Mouse (Mus musculus): Measurements from ENCODE around the gene Lrrc36. TPM values are rescaled to one million over a fixed set of nuclear protein-coding genes. Genes with fewer than 3 reads are reported as not detected.

Lrrc36 gene
- polyA plus RNA-seq, 1 experiment = 0.07 TPM

DNA sequence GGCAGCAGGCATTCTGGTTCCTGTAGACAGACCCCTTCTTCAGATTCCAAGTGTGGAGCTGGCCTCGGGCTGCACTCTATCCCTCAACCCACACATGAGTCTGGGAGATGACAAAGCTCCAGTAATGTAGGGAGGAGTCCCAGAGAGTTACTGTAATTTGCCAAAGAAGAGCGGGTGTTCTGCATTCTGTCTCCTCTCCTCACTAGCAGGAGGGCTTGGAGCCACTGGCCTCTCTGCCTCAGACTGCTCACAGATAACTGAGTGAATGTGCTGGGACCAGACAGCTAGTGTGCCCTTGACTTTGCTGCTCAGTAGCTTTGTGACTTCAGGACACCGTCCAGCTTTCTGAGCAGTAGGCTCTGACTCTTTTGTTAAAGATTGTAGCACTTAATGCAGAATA, 64.4 kb downstream of the Lrrc36 start:
- TF ChIP-seq CTCF (IDR thresholded peaks at IDR 0.05; ENCODE audit: extremely low read depth, insufficient read depth, insufficient read length, insufficient replicate concordance) (no peak), POLR2A (IDR thresholded peaks at IDR 0.05; ENCODE audit: low read depth, low read length) (no peak)
- WGBS = 87% methylated on average over 3 of the region's 3 CpGs
- H3K36me3 ChIP-seq (ENCODE audit: control insufficient read depth, insufficient read depth, low read length) = no peaks in the 10 kb centered on the region
- no peak overlapping the region for H3K27ac ChIP-seq (ENCODE audit: insufficient read depth, low read length)
- no peak overlapping the region for H3K4me3 ChIP-seq (ENCODE audit: extremely low read depth, insufficient read depth, insufficient read length)
- H3K27me3 ChIP-seq (ENCODE audit: control insufficient read depth, insufficient read depth, low read length) = no peaks in the 10 kb centered on the region
- no peaks in the 10 kb centered on the region for H3K4me1 ChIP-seq (ENCODE audit: control insufficient read depth, insufficient read depth, insufficient read length)
- DNase-seq (ENCODE audit: low read depth in 1 of 2, low spot score in 2 of 2) = no peak

- WGBS = 91% methylated on average over 2 of the region's 2 CpGs
- no peaks in the 10 kb centered on the region for H3K27me3 ChIP-seq (ENCODE audit: control insufficient read depth, insufficient read depth, low read length)
- no peaks in the 10 kb centered on the region for H3K4me1 ChIP-seq (ENCODE audit: control insufficient read depth, insufficient read depth, insufficient read length)
- no peak for DNase-seq (ENCODE audit: low read depth in 1 of 2, low spot score in 2 of 2)
- no peaks in the 10 kb centered on the region for H3K36me3 ChIP-seq (ENCODE audit: control insufficient read depth, insufficient read depth, low read length)
- TF ChIP-seq POLR2A (IDR thresholded peaks at IDR 0.05; ENCODE audit: low read depth, low read length) = no peak
- TF ChIP-seq CTCF (IDR thresholded peaks at IDR 0.05; ENCODE audit: extremely low read depth, insufficient read depth, insufficient read length, insufficient replicate concordance) = no peak
- no peak overlapping the region for H3K27ac ChIP-seq (ENCODE audit: insufficient read depth, low read length)
- H3K4me3 ChIP-seq (ENCODE audit: extremely low read depth, insufficient read depth, insufficient read length) = no peak overlapping the region
Measured at GRCm38 (mm10) chr8:105481013-105481412, 67.6 kb downstream of the Lrrc36 start.

DNA sequence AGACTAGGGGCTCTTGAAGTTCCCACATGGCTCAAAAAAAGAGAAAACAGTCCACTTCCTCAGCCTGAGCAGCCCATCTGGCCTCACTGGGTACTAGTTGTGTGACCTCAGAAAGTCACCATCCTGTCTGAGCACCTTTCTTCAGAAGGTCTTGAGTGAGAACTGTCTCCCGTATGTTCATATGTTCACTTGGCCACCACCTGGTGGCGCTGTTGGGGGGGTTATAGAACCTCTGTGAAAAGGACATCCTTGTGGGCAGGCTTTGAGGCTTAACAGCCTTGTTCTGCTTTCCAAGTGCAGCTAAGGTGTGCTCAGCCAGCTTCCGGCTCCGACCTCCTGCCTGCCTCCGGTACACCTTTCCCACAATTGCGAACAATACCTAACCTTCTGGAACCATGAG, 68.1 kb downstream of the Lrrc36 start:
- H3K27me3 ChIP-seq (ENCODE audit: control insufficient read depth, insufficient read depth, low read length) = no peaks in the 10 kb centered on the region
- peak in 1 of 2 experiments; percentile 17 for DNase-seq (ENCODE audit: low read depth in 1 of 2, low spot score in 2 of 2)
- H3K4me1 ChIP-seq (ENCODE audit: control insufficient read depth, insufficient read depth, insufficient read length) = no peaks in the 10 kb centered on the region
- no peak overlapping the region for H3K4me3 ChIP-seq (ENCODE audit: extremely low read depth, insufficient read depth, insufficient read length)
- no peak overlapping the region for H3K27ac ChIP-seq (ENCODE audit: insufficient read depth, low read length)
- 81% methylated on average over 6 of the region's 6 CpGs for WGBS
- TF ChIP-seq CTCF (IDR thresholded peaks at IDR 0.05; ENCODE audit: extremely low read depth, insufficient read depth, insufficient read length, insufficient replicate concordance) (peak; percentile 13; the same call in 1 of the 2 replicates), POLR2A (IDR thresholded peaks at IDR 0.05; ENCODE audit: low read depth, low read length) (no peak)
- no peaks in the 10 kb centered on the region for H3K36me3 ChIP-seq (ENCODE audit: control insufficient read depth, insufficient read depth, low read length)

DNA sequence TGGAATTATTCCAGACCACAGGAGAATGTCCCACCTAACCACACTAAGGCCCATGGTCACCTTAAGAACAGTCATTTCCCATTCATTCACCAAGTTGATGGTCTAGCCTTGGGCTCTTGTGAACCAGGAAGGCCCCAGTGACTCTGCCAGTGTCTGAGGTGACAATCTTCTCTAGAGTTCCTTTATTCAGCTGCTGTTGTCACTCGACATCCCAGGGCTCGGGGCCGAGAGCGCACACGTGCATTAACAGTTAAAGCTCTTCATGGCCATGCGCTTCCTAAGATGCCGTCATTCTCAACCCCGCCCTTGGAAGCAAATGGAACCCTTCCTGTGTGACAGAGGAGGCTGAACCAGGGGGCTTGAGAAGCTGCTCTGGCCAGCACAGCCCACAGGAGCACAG, 68.8 kb downstream of the Lrrc36 start:
- TF ChIP-seq POLR2A (IDR thresholded peaks at IDR 0.05; ENCODE audit: low read depth, low read length) (no peak), CTCF (IDR thresholded peaks at IDR 0.05; ENCODE audit: extremely low read depth, insufficient read depth, insufficient read length, insufficient replicate concordance) (no peak)
- H3K4me1 ChIP-seq (ENCODE audit: control insufficient read depth, insufficient read depth, insufficient read length) = no peaks in the 10 kb centered on the region
- no peak for DNase-seq (ENCODE audit: low read depth in 1 of 2, low spot score in 2 of 2)
- no peak overlapping the region for H3K27ac ChIP-seq (ENCODE audit: insufficient read depth, low read length)
- WGBS = 98% methylated on average over 8 of the region's 8 CpGs
- no peaks in the 10 kb centered on the region for H3K27me3 ChIP-seq (ENCODE audit: control insufficient read depth, insufficient read depth, low read length)
- no peak overlapping the region for H3K4me3 ChIP-seq (ENCODE audit: extremely low read depth, insufficient read depth, insufficient read length)
- no peaks in the 10 kb centered on the region for H3K36me3 ChIP-seq (ENCODE audit: control insufficient read depth, insufficient read depth, low read length)

DNA sequence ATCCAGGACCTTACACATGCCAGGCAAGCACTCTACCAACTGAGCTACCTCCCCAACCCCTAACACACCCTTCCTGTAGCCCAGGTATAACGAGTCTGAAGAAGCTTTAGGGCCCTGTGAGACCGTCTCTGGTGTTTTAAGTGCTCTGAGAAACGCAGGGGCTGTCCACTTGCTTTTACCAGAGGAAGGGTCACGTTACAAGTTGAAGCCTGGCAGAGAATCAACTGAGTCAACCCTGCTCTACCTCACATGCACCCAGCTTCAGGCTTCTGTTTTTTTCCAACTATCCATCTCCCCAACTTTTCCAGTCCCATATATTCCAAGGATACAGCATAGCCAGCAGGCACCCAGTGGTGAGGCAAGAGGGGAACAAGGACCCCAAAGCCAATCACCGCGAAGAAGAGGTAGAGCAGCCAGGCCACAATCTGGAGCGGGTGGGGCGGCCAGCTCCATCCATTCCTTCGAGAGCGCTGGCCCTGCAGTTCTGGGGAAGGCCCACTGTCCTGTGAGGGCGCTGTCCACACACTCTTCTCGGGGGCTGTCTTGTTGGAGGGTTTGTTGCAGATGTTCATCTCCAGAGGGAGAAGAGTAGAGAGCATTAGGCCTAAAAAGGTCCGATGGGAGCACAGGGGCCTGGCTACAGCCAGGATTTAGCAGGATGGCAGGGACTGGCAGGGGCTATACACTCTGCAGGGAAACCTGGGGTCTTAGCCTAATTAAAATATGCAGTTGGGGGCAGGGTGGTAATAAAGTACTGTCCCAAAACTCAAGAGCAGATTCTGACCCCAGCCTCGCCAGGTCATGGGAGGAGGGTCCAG, 70.0 kb downstream of the Lrrc36 start:
- no peak overlapping the region for H3K4me3 ChIP-seq (ENCODE audit: extremely low read depth, insufficient read depth, insufficient read length)
- 82% methylated on average over 14 of the region's 14 CpGs for WGBS
- no peaks in the 10 kb centered on the region for H3K27me3 ChIP-seq (ENCODE audit: control insufficient read depth, insufficient read depth, low read length)
- DNase-seq (ENCODE audit: low read depth in 1 of 2, low spot score in 2 of 2) = no peak
- no peaks in the 10 kb centered on the region for H3K4me1 ChIP-seq (ENCODE audit: control insufficient read depth, insufficient read depth, insufficient read length)
- H3K27ac ChIP-seq (ENCODE audit: insufficient read depth, low read length) = no peak overlapping the region
- TF ChIP-seq CTCF (IDR thresholded peaks at IDR 0.05; ENCODE audit: extremely low read depth, insufficient read depth, insufficient read length, insufficient replicate concordance) (no peak), POLR2A (IDR thresholded peaks at IDR 0.05; ENCODE audit: low read depth, low read length) (no peak)
- H3K36me3 ChIP-seq (ENCODE audit: control insufficient read depth, insufficient read depth, low read length) = no peaks in the 10 kb centered on the region

GRCm38 (mm10) chr8:105484030-105484368, 70.6 kb downstream of the Lrrc36 start:
- no peaks in the 10 kb centered on the region for H3K27me3 ChIP-seq (ENCODE audit: control insufficient read depth, insufficient read depth, low read length)
- H3K27ac ChIP-seq (ENCODE audit: insufficient read depth, low read length) = no peak overlapping the region
- DNase-seq (ENCODE audit: low read depth in 1 of 2, low spot score in 2 of 2) = no peak
- 89% methylated on average over 3 of the region's 3 CpGs for WGBS
- no peaks in the 10 kb centered on the region for H3K4me1 ChIP-seq (ENCODE audit: control insufficient read depth, insufficient read depth, insufficient read length)
- H3K36me3 ChIP-seq (ENCODE audit: control insufficient read depth, insufficient read depth, low read length) = no peaks in the 10 kb centered on the region
- no peak overlapping the region for H3K4me3 ChIP-seq (ENCODE audit: extremely low read depth, insufficient read depth, insufficient read length)
- TF ChIP-seq POLR2A (IDR thresholded peaks at IDR 0.05; ENCODE audit: low read depth, low read length) (no peak), CTCF (IDR thresholded peaks at IDR 0.05; ENCODE audit: extremely low read depth, insufficient read depth, insufficient read length, insufficient replicate concordance) (no peak)

GRCm38 (mm10) chr8:105484392-105484791, 71.0 kb downstream of the Lrrc36 start:
- 76% methylated on average over 2 of the region's 2 CpGs for WGBS
- Histone ChIP-seq H3K4me1 (ENCODE audit: control insufficient read depth, insufficient read depth, insufficient read length) (no peaks in the 10 kb centered on the region), H3K4me3 (ENCODE audit: extremely low read depth, insufficient read depth, insufficient read length) (no peak overlapping the region), H3K27ac (ENCODE audit: insufficient read depth, low read length) (no peak overlapping the region), H3K27me3 (ENCODE audit: control insufficient read depth, insufficient read depth, low read length) (no peaks in the 10 kb centered on the region), H3K36me3 (ENCODE audit: control insufficient read depth, insufficient read depth, low read length) (no peaks in the 10 kb centered on the region)
- DNase-seq (ENCODE audit: low read depth in 1 of 2, low spot score in 2 of 2) = peak in 1 of 2 experiments; percentile 18
- peak; percentile 40; the same call in 1 of the 2 replicates for TF ChIP-seq CTCF (IDR thresholded peaks at IDR 0.05; ENCODE audit: extremely low read depth, insufficient read depth, insufficient read length, insufficient replicate concordance)
- no peak for TF ChIP-seq POLR2A (IDR thresholded peaks at IDR 0.05; ENCODE audit: low read depth, low read length)

Data from spleen, adult 2 months (tissue).